Mouse (Mus musculus) forebrain, embryonic 14.5 days (tissue): ENCODE measurements at regions not wholly inside any gene's neighbourhood (a gene's known extent, or its start where the extent isn't known, plus 50 kb on each side); places are given as distances from the start of the nearest gene placed in this dataset.

Source experiments
- ATAC-seq: fragments of 200-750 bp; cut with Nextera tagmentation; 2 replicates; pipeline ENCODE4 v1.8.0; 2017; ENCODE audit warnings: mild to moderate bottlenecking, moderate library complexity
- DNase-seq: peaks from one replicate; pipeline ENCODE4 v3.0.0-alpha.2; 2015; ENCODE audit warnings: low spot score
- H3K27ac ChIP-seq: fragments of 300-500 bp; sonication (generic); 2 replicates; pipeline ENCODE4 v1.5.1; 2014; ENCODE audit warnings: low read depth, mild to moderate bottlenecking, control low read depth, low read length, moderate library complexity
- H3K27me3 ChIP-seq: fragments of 300-500 bp; sonication (generic); replicated peaks from 2 replicates; pipeline ENCODE4 v1.6.1; 2014; ENCODE audit warnings: low read length, control low read depth, mixed read lengths; ENCODE audit not compliant: control insufficient read depth, insufficient read depth
- H3K36me3 ChIP-seq: fragments of 300-500 bp; sonication (generic); 2 replicates; pipeline ENCODE4 v1.6.1; 2014; ENCODE audit warnings: low read length, control low read depth; ENCODE audit not compliant: control insufficient read depth, insufficient read depth
- H3K4me1 ChIP-seq: fragments of 300-500 bp; sonication (generic); 2 replicates; pipeline ENCODE4 v1.6.1; 2014; ENCODE audit warnings: antibody characterized with exemption, low read length, control low read depth; ENCODE audit not compliant: control insufficient read depth, insufficient read depth
- H3K4me2 ChIP-seq: fragments of 300-500 bp; sonication (generic); 2 replicates; pipeline ENCODE4 v1.6.1; 2014; ENCODE audit warnings: mild to moderate bottlenecking, control low read depth, low read length
- H3K4me3 ChIP-seq: fragments of 300-500 bp; sonication (generic); 2 replicates; pipeline ENCODE4 v1.5.1; 2014; ENCODE audit warnings: low read depth, low read length, control low read depth
- H3K9ac ChIP-seq: fragments of 300-500 bp; sonication (generic); 2 replicates; pipeline ENCODE4 v1.6.1; 2014; ENCODE audit warnings: mild to moderate bottlenecking, low read length, control low read depth, moderate library complexity
- H3K9me3 ChIP-seq: fragments of 300-500 bp; sonication (generic); replicated peaks from 2 replicates; pipeline ENCODE4 v1.6.1; 2016; ENCODE audit warnings: low read length, control low read depth, mixed read lengths; ENCODE audit not compliant: control insufficient read depth
- WGBS: fragments of 180-500 bp; shearing (Covaris S2); extraction: QIAGEN DNeasy Blood & Tissue Kit; methylation state at CpG from one replicate; pipeline ENCODE4 v1.1.7; 2014; 5-methylcytosine and 5-hydroxymethylcytosine counted together

DNA sequence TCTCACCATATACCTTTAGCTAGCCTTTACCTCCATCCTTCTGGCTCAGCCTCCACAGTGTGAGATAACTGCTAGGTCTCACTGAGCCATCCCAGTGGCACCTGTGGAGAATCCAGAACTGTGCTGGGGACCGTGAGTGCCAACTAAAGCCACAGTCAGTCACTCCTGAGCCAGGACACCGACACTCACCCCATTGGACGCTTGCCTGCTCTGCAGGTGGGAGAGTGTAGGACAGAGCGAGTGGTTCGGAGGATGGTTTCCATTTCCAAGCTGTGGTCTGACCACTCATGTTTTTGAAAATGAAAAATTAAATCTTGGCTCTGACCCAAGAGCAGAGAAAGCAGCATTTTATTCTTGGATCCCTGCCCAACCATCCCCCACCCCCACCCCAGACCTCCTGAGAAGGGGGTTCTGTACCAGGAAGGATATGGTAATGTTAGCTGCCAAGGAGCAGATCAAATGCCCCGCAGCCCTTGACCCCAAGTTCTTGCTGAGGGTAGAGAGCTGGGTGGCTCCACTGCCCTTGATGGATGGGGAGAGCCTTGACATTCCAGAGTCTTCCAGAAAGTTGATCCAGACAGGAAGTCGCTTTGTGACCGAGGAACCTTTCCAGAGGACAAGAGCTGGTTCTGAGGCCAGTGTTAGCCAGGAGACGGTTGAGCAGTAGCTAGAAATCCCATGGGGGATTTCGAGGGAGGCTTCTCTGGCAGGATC lies 83.3 kb upstream of the Smim23 start:
- Histone ChIP-seq H3K9ac (no peak overlapping the region), H3K4me3 (no peak overlapping the region), H3K4me2 (no peak overlapping the region), H3K27ac (no peak overlapping the region), H3K27me3 (no peaks in the 10 kb centered on the region), H3K9me3 (no peaks in the 10 kb centered on the region), H3K36me3 (no peaks in the 10 kb centered on the region), H3K4me1 (no peaks in the 10 kb centered on the region; the same call in 1 of the 2 replicates)
- ATAC-seq, result no peak
- no peak for DNase-seq
- WGBS, result 60% methylated on average over 10 of the region's 10 CpGs

DNA sequence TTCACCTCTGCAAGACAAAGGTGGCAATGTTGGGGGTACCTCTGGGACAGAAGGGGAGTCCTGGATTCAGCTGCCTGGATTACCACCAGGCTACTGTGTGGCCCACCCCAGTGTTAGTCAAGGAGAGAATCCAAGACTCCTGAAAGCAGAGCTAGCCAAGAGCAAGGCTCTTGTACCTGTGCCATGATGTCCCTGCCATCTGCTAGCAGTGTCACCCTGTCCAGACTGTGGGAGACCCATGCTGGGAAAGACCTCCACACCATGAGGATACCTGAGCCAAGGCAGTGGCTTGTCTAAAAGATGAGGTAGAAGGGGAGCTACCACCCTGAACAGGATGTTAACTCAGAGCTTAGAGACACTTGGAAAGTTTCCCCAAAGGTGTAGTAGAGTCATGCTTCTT lies 79.6 kb upstream of the Smim23 start:
- Histone ChIP-seq H3K27me3 (no peaks in the 10 kb centered on the region), H3K27ac (no peak overlapping the region), H3K4me2 (no peak overlapping the region), H3K9me3 (no peaks in the 10 kb centered on the region), H3K36me3 (no peaks in the 10 kb centered on the region), H3K4me3 (no peak overlapping the region), H3K9ac (no peak overlapping the region), H3K4me1 (no peaks in the 10 kb centered on the region; the same call in 1 of the 2 replicates)
- no peak for DNase-seq
- no peak for ATAC-seq

DNA sequence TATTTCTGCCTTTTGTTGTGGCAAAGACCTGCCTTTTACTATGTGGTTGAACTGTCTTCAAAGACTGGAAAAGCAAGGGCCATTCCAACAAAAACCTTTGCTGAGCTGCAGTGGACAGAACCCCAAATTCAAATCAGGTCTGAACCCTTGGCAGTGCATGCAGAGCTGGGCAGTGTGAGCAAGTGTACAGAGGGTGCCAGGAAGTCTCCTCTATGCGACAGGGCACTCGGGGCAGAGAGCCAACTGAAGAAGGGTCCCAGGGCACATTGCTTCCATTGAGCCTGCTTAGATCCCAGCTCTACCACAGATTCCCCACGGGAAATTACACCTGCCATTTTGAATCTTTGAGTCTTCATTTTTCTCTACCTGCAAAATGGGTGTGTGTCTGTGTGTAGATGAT lies 79.0 kb upstream of the Smim23 start:
- no peak overlapping the region for H3K27ac ChIP-seq
- H3K36me3 ChIP-seq, result no peaks in the 10 kb centered on the region
- H3K4me1 ChIP-seq, result no peaks in the 10 kb centered on the region; the same call in 1 of the 2 replicates
- no peak overlapping the region for H3K4me2 ChIP-seq
- no peak overlapping the region for H3K4me3 ChIP-seq
- H3K9ac ChIP-seq, result no peak overlapping the region
- no peaks in the 10 kb centered on the region for H3K27me3 ChIP-seq
- no peak for ATAC-seq
- H3K9me3 ChIP-seq, result no peaks in the 10 kb centered on the region
- WGBS, result 89% methylated on average over 3 of the region's 3 CpGs
- DNase-seq, result no peak

DNA sequence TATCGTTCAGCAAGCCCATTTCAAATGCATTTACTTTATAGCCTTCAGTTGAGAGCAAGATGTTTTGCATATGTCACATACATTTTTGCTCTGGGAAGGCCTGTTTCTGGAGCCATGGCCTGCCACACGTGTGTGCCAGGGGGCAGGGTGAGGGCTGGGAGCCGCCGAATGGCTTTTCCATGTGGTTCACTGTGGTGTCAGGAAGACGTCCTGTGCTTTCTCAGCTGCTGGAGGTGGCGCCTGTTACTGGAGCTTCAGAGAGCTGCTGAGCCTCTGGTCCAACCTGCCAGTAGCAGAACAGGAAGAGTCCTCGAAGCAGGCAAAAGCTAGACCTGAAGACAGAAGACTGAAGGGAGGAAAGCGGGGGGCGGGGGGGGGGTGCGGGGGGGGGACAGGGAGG lies 78.5 kb upstream of the Smim23 start:
- Histone ChIP-seq H3K9me3 (no peaks in the 10 kb centered on the region), H3K4me3 (no peak overlapping the region), H3K27me3 (no peaks in the 10 kb centered on the region), H3K4me2 (no peak overlapping the region), H3K4me1 (no peaks in the 10 kb centered on the region; the same call in 1 of the 2 replicates), H3K36me3 (no peaks in the 10 kb centered on the region), H3K9ac (no peak overlapping the region), H3K27ac (no peak overlapping the region)
- DNase-seq (no peak), ATAC-seq (no peak)
- whole genome bisulfite sequencing, result 82% methylated on average over 10 of the region's 10 CpGs

DNA sequence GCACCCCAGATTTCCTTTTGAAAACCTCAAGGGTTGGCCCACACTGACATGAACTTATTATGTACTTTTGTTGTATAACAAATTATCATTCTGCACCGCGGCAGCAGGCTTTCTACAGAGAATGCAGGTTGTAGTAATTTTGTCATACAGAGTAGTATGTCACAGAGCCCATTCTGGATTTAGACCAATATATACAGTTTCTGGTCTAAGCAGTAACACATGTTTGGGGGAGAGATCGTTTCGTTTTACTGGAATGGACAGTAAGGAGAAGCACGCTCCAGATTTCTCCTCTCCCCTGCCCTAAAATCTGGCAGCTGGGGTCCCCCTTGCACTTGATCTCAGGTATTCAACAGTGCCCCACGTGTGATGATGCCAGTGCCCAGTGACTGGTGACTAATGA lies 76.0 kb upstream of the Smim23 start:
- Histone ChIP-seq H3K4me2 (no peak overlapping the region), H3K4me3 (no peak overlapping the region), H3K4me1 (no peaks in the 10 kb centered on the region), H3K27me3 (no peaks in the 10 kb centered on the region), H3K9me3 (no peaks in the 10 kb centered on the region), H3K27ac (no peak overlapping the region), H3K9ac (no peak overlapping the region), H3K36me3 (no peaks in the 10 kb centered on the region)
- DNase-seq (no peak), ATAC-seq (no peak)
- 91% methylated on average over 6 of the region's 6 CpGs for WGBS

DNA sequence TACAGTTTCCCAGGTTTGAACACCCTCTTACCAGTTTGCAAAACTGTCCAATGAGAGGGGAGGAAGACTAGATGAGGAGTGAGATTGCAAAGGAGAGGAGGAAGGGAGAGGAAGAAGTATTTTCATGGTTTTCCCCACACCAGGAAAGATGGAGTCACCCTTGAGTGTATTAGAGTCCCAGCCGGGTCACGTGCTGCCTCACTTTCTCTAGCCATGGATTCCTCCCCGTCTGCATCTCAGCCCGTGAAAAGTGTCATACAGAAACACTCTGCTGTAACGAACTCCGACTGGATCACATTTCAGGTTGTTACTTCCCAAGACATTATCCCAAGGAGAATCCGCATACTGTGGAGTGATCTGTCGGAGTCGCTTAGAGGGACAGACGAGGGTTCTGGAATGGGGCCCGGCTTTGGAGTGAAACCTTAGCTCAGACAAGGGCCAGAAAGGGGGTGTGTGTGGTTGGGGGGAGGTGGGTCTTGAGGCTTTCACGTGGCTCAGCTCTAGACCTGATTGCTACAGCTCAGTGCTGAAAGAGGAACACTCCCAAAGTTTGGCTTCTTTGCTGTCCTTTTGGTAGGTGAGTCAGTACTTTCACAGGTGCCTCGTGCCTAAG lies 75.3 kb upstream of the Smim23 start:
- Histone ChIP-seq H3K9ac (no peak overlapping the region), H3K4me3 (no peak overlapping the region), H3K4me2 (no peak overlapping the region), H3K9me3 (no peaks in the 10 kb centered on the region), H3K36me3 (no peaks in the 10 kb centered on the region), H3K27me3 (no peaks in the 10 kb centered on the region), H3K27ac (no peak overlapping the region), H3K4me1 (no peaks in the 10 kb centered on the region)
- ATAC-seq (no peak), DNase-seq (no peak)
- WGBS, result 63% methylated on average over 13 of the region's 13 CpGs

DNA sequence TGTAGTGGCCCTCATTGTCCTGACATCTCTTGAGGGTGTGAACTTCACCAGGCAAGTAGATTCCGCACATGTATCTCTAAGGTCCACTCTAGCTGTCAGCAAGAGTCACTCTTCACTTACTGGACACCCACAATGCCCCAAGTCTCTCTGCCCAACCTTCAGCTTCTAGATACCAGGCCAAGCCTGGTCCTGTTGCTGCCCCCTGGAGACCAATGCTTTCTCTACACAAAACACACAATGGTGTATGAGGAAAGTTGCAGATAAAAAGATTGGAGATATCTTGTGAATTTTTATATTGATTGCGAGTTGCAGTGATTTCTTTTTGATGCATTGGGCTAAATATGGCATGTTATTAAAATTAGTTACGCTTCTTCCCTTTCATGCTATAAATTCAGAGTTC lies 71.0 kb upstream of the Smim23 start:
- Histone ChIP-seq H3K4me3 (no peak overlapping the region), H3K27me3 (no peaks in the 10 kb centered on the region), H3K9me3 (no peaks in the 10 kb centered on the region), H3K27ac (no peak overlapping the region), H3K9ac (no peak overlapping the region), H3K4me2 (no peak overlapping the region), H3K4me1 (no peaks in the 10 kb centered on the region), H3K36me3 (no peaks in the 10 kb centered on the region)
- DNase-seq (no peak), ATAC-seq (no peak)
- 85% methylated on average over 3 of the region's 3 CpGs for WGBS

DNA sequence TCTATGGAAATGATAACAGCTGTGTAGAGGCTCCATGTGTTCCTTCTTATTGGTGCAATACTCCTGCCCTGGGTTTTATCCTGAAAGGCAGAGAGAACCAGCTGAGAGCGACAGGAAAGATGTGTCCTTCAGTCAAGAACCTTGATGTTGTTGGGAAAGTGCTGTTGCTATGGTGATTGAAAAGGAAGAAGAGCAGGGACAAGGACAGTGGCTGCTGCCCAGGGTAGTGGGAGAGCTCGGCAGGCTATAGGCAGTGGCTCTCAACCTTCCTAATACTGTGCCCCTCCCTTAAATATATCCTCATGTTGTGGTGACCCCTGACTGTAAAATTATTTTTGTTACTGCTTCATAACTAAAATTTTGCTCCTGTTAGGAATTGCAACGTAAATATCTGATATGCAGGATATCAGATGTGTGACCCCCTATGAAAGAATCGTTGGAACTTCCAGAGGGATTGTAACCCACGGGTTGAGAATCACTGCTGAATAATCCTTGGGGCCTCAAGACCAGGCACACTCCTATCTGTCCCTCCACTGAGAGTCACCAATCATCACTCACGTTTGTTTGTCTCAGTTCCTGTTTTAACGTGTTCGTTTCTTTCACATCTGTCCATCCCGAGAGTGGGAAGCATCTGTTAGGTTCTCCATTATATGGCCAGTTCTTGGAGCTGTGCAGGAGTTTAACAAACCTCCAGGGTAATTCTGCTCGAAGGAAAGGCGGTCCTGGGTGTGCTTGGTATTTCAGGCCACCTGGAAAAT lies 68.9 kb upstream of the Smim23 start:
- Histone ChIP-seq H3K9me3 (no peaks in the 10 kb centered on the region), H3K4me1 (no peaks in the 10 kb centered on the region), H3K36me3 (no peaks in the 10 kb centered on the region), H3K27ac (no peak overlapping the region), H3K4me2 (no peak overlapping the region), H3K9ac (no peak overlapping the region), H3K27me3 (no peaks in the 10 kb centered on the region), H3K4me3 (no peak overlapping the region)
- DNase-seq (no peak), ATAC-seq (no peak)
- WGBS, result 85% methylated on average over 11 of the region's 11 CpGs

DNA sequence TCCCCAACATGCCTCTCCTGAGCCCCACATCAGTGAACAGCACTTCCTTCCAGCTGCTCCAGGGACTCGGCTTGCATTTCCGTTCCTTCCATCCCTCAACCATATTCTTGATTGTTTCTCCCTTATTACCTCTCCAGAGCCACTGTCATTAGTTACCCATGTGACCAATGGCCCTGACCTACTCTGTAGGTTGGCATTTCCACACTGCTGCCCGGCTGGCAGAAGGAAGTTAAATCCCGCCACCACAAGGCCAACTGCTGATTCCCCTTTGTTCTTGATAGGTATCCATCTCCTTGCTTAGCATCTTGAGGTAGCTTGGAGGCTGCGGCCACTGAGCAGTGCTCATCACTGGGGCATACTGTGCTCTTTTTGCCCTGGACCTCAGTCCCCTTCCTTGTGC lies 68.1 kb upstream of the Smim23 start:
- DNase-seq (no peak), ATAC-seq (no peak)
- Histone ChIP-seq H3K27ac (no peak overlapping the region), H3K4me2 (no peak overlapping the region), H3K36me3 (no peaks in the 10 kb centered on the region), H3K9ac (no peak overlapping the region), H3K27me3 (no peaks in the 10 kb centered on the region), H3K4me1 (no peaks in the 10 kb centered on the region), H3K9me3 (no peaks in the 10 kb centered on the region), H3K4me3 (no peak overlapping the region)
- WGBS, result 86% methylated on average over 5 of the region's 5 CpGs
